Mouse (Mus musculus) central nervous system, embryonic 11.5 days (tissue): ENCODE measurements around the gene Nfatc2. TPM values are rescaled to one million over a fixed set of nuclear protein-coding genes. Genes with fewer than 3 reads are reported as not detected.

ENCODE experiments used
- polyA plus RNA-seq: library from polyadenylated mRNA; depleted of rRNA; stranded (reverse); fragments of >200 nt; gene quantifications from 2 replicates; pipeline ENCODE4 v1.2.3, GENCODE M21; 2012; rRNA removed

Nfatc2 gene
- 0.71 and 1.9 TPM in 2 replicates for polyA plus RNA-seq

GRCm38 (mm10) chr2:168601491-168602386 lies at the start of gene Nfatc2:
Gene Nfatc2 (minus strand): TSS chr2:168601657.

Other genes with a start within 250 kb of the Nfatc2 start
- 46.4 and 47.7 TPM in 2 replicates for gene Atp9a, start 140.8 kb upstream of the Nfatc2 start, polyA plus RNA-seq
- gene Sall4, start 166.3 kb upstream of the Nfatc2 start, polyA plus RNA-seq = 6.7 and 9.6 TPM in 2 replicates